Mouse (Mus musculus) liver, adult 2 months (tissue): ENCODE results near the gene Tmem80. TPM values are rescaled to one million over a fixed set of nuclear protein-coding genes. Genes with fewer than 3 reads are reported as not detected.

Experiments used
- DNase-seq: peaks from one replicate; pipeline ENCODE4 v3.0.0-alpha.2; 2011; ENCODE audit warnings: low read depth, low spot score; ENCODE audit errors: extremely low read depth
- H3K27ac ChIP-seq: fragments of 200-500 bp; replicated peaks from 2 replicates; pipeline ENCODE4 v1.5.1; 2012; ENCODE audit warnings: low read depth, mild to moderate bottlenecking, control low read depth, inconsistent platforms, low read length; ENCODE audit not compliant: insufficient read depth
- H3K27me3 ChIP-seq: fragments of 200-500 bp; 2 replicates; pipeline ENCODE4 v1.6.1; 2012; ENCODE audit warnings: mild to moderate bottlenecking, moderate library complexity, low read length, inconsistent platforms; ENCODE audit not compliant: control insufficient read depth, insufficient read depth
- H3K36me3 ChIP-seq: fragments of 200-500 bp; 2 replicates; pipeline ENCODE4 v1.6.1; 2012; ENCODE audit warnings: low read length, inconsistent platforms; ENCODE audit not compliant: control insufficient read depth, insufficient read depth
- H3K4me1 ChIP-seq: fragments of 200-500 bp; 2 replicates; pipeline ENCODE4 v1.6.1; 2011; ENCODE audit warnings: low read length; ENCODE audit not compliant: control insufficient read depth, insufficient read depth
- H3K4me3 ChIP-seq: fragments of 200-500 bp; 2 replicates; pipeline ENCODE4 v1.5.1; 2011; ENCODE audit warnings: low read depth, mild to moderate bottlenecking, control low read depth, low read length, moderate library complexity; ENCODE audit not compliant: insufficient read depth
- H3K79me2 ChIP-seq: fragments of 200-500 bp; 2 replicates; pipeline ENCODE4 v1.6.1; 2012; ENCODE audit warnings: inconsistent platforms, mild to moderate bottlenecking, low read length, moderate library complexity; ENCODE audit not compliant: control insufficient read depth, insufficient read depth
- H3K9ac ChIP-seq: fragments of 200-500 bp; 2 replicates; pipeline ENCODE4 v1.6.1; 2012; ENCODE audit warnings: low read depth, mild to moderate bottlenecking, control low read depth, inconsistent platforms, low read length
- CTCF ChIP-seq: fragments of 200-500 bp; IDR thresholded peaks from 2 replicates; pipeline ENCODE4 v1.5.1; 2011; ENCODE audit warnings: low read depth, low read length, control low read depth
- POLR2A ChIP-seq: fragments of 200-500 bp; IDR thresholded peaks from 2 replicates; pipeline ENCODE4 v1.6.1; 2011; ENCODE audit warnings: low read length, control low read depth; ENCODE audit not compliant: insufficient read depth; ENCODE audit errors: extremely low read depth
- WGBS: fragments of 180-500 bp; shearing (Covaris S2); methylation state at CpG from one replicate; pipeline ENCODE4 v1.1.7; 2018; 5-methylcytosine and 5-hydroxymethylcytosine counted together
- polyA plus RNA-seq: library from polyadenylated mRNA; depleted of rRNA; stranded (reverse); fragments of >200 nt; gene quantifications from 2 replicates; pipeline ENCODE4 v1.2.3, GENCODE M21; 2012
- total RNA-seq: library from RNA; depleted of rRNA; stranded (reverse); fragments of >200 nt; gene quantifications from 2 replicates; pipeline ENCODE4 v1.2.3, GENCODE M21; 2014

Gene Tmem80
- total and polyA plus RNA-seq, 2 experiments: 8.9 to 20.9 TPM

- H3K4me1 ChIP-seq: no peaks in the 10 kb centered on the region; the same call in 1 of the 2 replicates
- no peak for DNase-seq
- H3K27me3 ChIP-seq: peaks cover 19% of the 10 kb centered on the region
- H3K36me3 ChIP-seq: no peaks in the 10 kb centered on the region
- H3K27ac ChIP-seq: no peak within 1 kb of the TSS
- H3K9ac ChIP-seq: no peak within 1 kb of the TSS
- H3K79me2 ChIP-seq: no peaks in the 10 kb centered on the region
- TF ChIP-seq POLR2A (no peak), CTCF (no peak)
- H3K4me3 ChIP-seq: no peak within 1 kb of the TSS; the same call in 1 of the 2 replicates
- 9% methylated on average over 46 of the region's 46 CpGs for WGBS
Observed at GRCm38 (mm10) chr7:141291921-141292582, 35.5 kb upstream of the Tmem80 start, which contains the start of gene Drd4. TSS of gene Drd4 (plus strand) at chr7:141292006.

- DNase-seq: no peak
- Histone ChIP-seq H3K27me3 (peaks cover 19% of the 10 kb centered on the region), H3K36me3 (no peaks in the 10 kb centered on the region), H3K27ac (no peak overlapping the region), H3K9ac (no peak overlapping the region), H3K79me2 (no peaks in the 10 kb centered on the region), H3K4me3 (no peak overlapping the region), H3K4me1 (no peaks in the 10 kb centered on the region; the same call in 1 of the 2 replicates)
- TF ChIP-seq POLR2A (no peak), CTCF (no peak)
- 65% methylated on average over 15 of the region's 15 CpGs for WGBS
Observed at GRCm38 (mm10) chr7:141292583-141293388, 34.8 kb upstream of the Tmem80 start.

- H3K36me3 ChIP-seq: no peaks in the 10 kb centered on the region
- no peak overlapping the region for H3K27ac ChIP-seq
- TF ChIP-seq CTCF (peak; percentile 53), POLR2A (no peak)
- H3K9ac ChIP-seq: no peak overlapping the region
- no peaks in the 10 kb centered on the region for H3K79me2 ChIP-seq
- DNase-seq: peak; percentile 34
- 2% methylated on average over 50 of the region's 53 CpGs for WGBS
- H3K4me3 ChIP-seq: peak overlapping the region; percentile 1; the same call in 1 of the 2 replicates
- no peaks in the 10 kb centered on the region; the same call in 1 of the 2 replicates for H3K4me1 ChIP-seq
- H3K27me3 ChIP-seq: peaks cover 19% of the 10 kb centered on the region
Observed at GRCm38 (mm10) chr7:141293852-141294471, 33.6 kb upstream of the Tmem80 start.

GRCm38 (mm10) chr7:141294479-141294878 lies 33.1 kb upstream of the Tmem80 start:
- no peak for DNase-seq
- H3K4me3 ChIP-seq: no peak overlapping the region; the same call in 1 of the 2 replicates
- TF ChIP-seq POLR2A: no peak
- H3K36me3 ChIP-seq: no peaks in the 10 kb centered on the region
- 15% methylated on average over 20 of the region's 22 CpGs for WGBS
- peaks cover 19% of the 10 kb centered on the region for H3K27me3 ChIP-seq
- no peak overlapping the region for H3K9ac ChIP-seq
- no peaks in the 10 kb centered on the region for H3K79me2 ChIP-seq
- no peaks in the 10 kb centered on the region; the same call in 1 of the 2 replicates for H3K4me1 ChIP-seq
- H3K27ac ChIP-seq: no peak overlapping the region

- Histone ChIP-seq H3K4me1 (peaks cover 6% of the 10 kb centered on the region), H3K36me3 (no peaks in the 10 kb centered on the region), H3K27ac (no peak overlapping the region), H3K79me2 (no peaks in the 10 kb centered on the region), H3K9ac (no peak overlapping the region), H3K27me3 (peaks cover 9% of the 10 kb centered on the region), H3K4me3 (no peak overlapping the region)
- TF ChIP-seq CTCF: no peak
- no peak for TF ChIP-seq POLR2A
- DNase-seq: no peak
- WGBS: 79% methylated on average over 3 of the region's 3 CpGs
Observed at GRCm38 (mm10) chr7:141297926-141298650, 29.5 kb upstream of the Tmem80 start.
